29 mouse cellular contexts compared by ENCODE assay signal in the genomic region with DNA sequence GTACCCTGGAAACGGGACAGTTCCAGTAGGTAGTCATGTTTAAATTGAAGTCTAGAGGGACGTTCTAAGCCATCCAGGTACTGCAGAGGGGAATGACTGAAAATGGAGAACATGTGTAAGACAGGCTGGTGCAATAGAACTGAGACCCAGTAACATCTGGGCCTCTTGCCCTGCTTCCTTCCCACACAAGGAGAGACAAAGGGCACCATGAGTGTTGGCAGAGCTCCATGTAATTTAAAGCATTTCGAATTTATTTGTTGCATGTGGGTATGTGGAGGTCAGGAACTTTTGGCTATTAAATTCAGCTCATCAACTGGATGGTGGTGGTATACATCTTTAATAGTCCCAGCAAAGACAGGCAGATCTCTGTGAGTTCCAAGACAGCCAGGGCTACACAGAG. TPM values are rescaled to one million over a fixed set of nuclear protein-coding genes. Genes with fewer than 3 reads are reported as not detected.
DNase-seq lines count a peak whose midpoint lies in the region; ATAC-seq and TF ChIP-seq lines count a peak whose summit lies in the region.
"Had no signal": no experiment of that assay in that cellular context is flagged by ENCODE, and none has a peak within 500 bp of the region (broad histone marks: within the 10 kb centered on the region; RNA-seq: fewer than 3 reads in every experiment).

No protein-coding gene starts in this region.

- H3K4me3 ChIP-seq in embryonic facial prominence, embryonic 12.5 days: no peak overlapping the region
- H3K4me3 ChIP-seq in embryonic facial prominence, embryonic 10.5 days: no peak overlapping the region
- H3K4me3 ChIP-seq in left cerebral cortex, adult 2 months: no peak overlapping the region
- H3K4me3 ChIP-seq in embryonic facial prominence, embryonic 15.5 days (replicated peaks): no peak overlapping the region
- H3K4me3 ChIP-seq in hindbrain, embryonic 16.5 days (ENCODE audit: low read length): no peak overlapping the region
- H3K4me3 ChIP-seq: kidney, embryonic 15.5 days; midbrain, embryonic 15.5 days; myocyte had no signal

- no peaks in the 10 kb centered on the region for H3K9me3 ChIP-seq in embryonic facial prominence, embryonic 12.5 days
- no peaks in the 10 kb centered on the region for H3K9me3 ChIP-seq in embryonic facial prominence, embryonic 10.5 days
- H3K9me3 ChIP-seq in embryonic facial prominence, embryonic 15.5 days (replicated peaks): no peaks in the 10 kb centered on the region
- no peaks in the 10 kb centered on the region for H3K9me3 ChIP-seq in hindbrain, embryonic 16.5 days (ENCODE audit: control insufficient read depth, low read length)
- H3K9me3 ChIP-seq: kidney, embryonic 15.5 days; midbrain, embryonic 15.5 days had no signal

- no peak overlapping the region for H3K4me2 ChIP-seq in embryonic facial prominence, embryonic 12.5 days (replicated peaks)
- no peak overlapping the region for H3K4me2 ChIP-seq in embryonic facial prominence, embryonic 15.5 days (replicated peaks)
- H3K4me2 ChIP-seq in hindbrain, embryonic 16.5 days (ENCODE audit: low read length): no peak overlapping the region
- H3K4me2 ChIP-seq: kidney, embryonic 15.5 days; liver, embryonic 11.5 days; midbrain, embryonic 15.5 days had no signal

- intact Hi-C loops in left cerebral cortex, adult 2 months (cut with DNase I): no loop called here

- peak overlapping the region; percentile 77; the same call in 1 of the 2 replicates for H3K27ac ChIP-seq in embryonic facial prominence, embryonic 12.5 days
- no peak overlapping the region for H3K27ac ChIP-seq in embryonic facial prominence, embryonic 10.5 days (replicated peaks)
- H3K27ac ChIP-seq in left cerebral cortex, adult 2 months: peak overlapping the region; percentile 73
- peak overlapping the region; percentile 82; the same call in 1 of the 2 replicates for H3K27ac ChIP-seq in embryonic facial prominence, embryonic 15.5 days (replicated peaks)
- H3K27ac ChIP-seq in hindbrain, embryonic 16.5 days (ENCODE audit: low read depth, low read length): no peak overlapping the region
- H3K27ac ChIP-seq: midbrain, embryonic 15.5 days had no signal

- no peak for TF ChIP-seq CTCF in left cerebral cortex, adult 2 months (IDR thresholded peaks at IDR 0.05)

- no peaks in the 10 kb centered on the region for H3K36me3 ChIP-seq in embryonic facial prominence, embryonic 12.5 days
- peaks cover 6% of the 10 kb centered on the region; the same call in 1 of the 2 replicates for H3K36me3 ChIP-seq in embryonic facial prominence, embryonic 10.5 days (replicated peaks)
- H3K36me3 ChIP-seq in embryonic facial prominence, embryonic 15.5 days: no peaks in the 10 kb centered on the region
- no peaks in the 10 kb centered on the region for H3K36me3 ChIP-seq in hindbrain, embryonic 16.5 days (ENCODE audit: control insufficient read depth, insufficient read depth, low read length)
- H3K36me3 ChIP-seq: kidney, embryonic 15.5 days; midbrain, embryonic 15.5 days had no signal

- 40% methylated on average over 3 of the region's 3 CpGs for WGBS in embryonic facial prominence, embryonic 12.5 days
- WGBS in embryonic facial prominence, embryonic 10.5 days: 65% methylated on average over 3 of the region's 3 CpGs
- 24% methylated on average over 3 of the region's 3 CpGs for WGBS in embryonic facial prominence, embryonic 15.5 days
- WGBS in hindbrain, embryonic 16.5 days: 61% methylated on average over 3 of the region's 3 CpGs

- DNase-seq in embryonic facial prominence, embryonic 10.5 days (ENCODE audit: low spot score): no peak
- no peak for DNase-seq in left cerebral cortex, adult 2 months (ENCODE audit: extremely low spot score in 1 of 2, low spot score in 2 of 2)
- no peak for DNase-seq in left cerebral cortex, adult 9 months (ENCODE audit: low spot score in 2 of 2)
- DNase-seq in 3T3-L1 (ENCODE audit: low read depth, low spot score): peak; percentile 65
- no peak for DNase-seq in urinary bladder, adult 18-20 months (ENCODE audit: low spot score in 2 of 2)
- DNase-seq: adrenal gland, adult 2 months; cerebellum, adult 8-10 months; gastrocnemius, postnatal 10 days; heart, postnatal 10 days; lung, adult 2 months; thymus, adult 2 months had no signal

- ATAC-seq in embryonic facial prominence, embryonic 12.5 days (ENCODE audit: insufficient number of reproducible peaks, insufficient read depth, low FRiP score, low TSS enrichment): no peak
- no peak for ATAC-seq in embryonic facial prominence, embryonic 15.5 days (ENCODE audit: insufficient number of reproducible peaks, low FRiP score, low TSS enrichment, low read depth)
- ATAC-seq in hindbrain, embryonic 16.5 days: no peak
- ATAC-seq: midbrain, embryonic 15.5 days had no signal

- H3K9ac ChIP-seq in embryonic facial prominence, embryonic 12.5 days: no peak overlapping the region
- H3K9ac ChIP-seq in embryonic facial prominence, embryonic 15.5 days: no peak overlapping the region
- H3K9ac ChIP-seq in hindbrain, embryonic 16.5 days (ENCODE audit: low read depth, low read length): no peak overlapping the region
- H3K9ac ChIP-seq: kidney, embryonic 15.5 days; midbrain, embryonic 15.5 days had no signal

- H3K27me3 ChIP-seq in embryonic facial prominence, embryonic 12.5 days: no peaks in the 10 kb centered on the region
- no peaks in the 10 kb centered on the region for H3K27me3 ChIP-seq in embryonic facial prominence, embryonic 10.5 days (replicated peaks; ENCODE audit: low read depth, poor library complexity, severe bottlenecking)
- H3K27me3 ChIP-seq in embryonic facial prominence, embryonic 15.5 days: no peaks in the 10 kb centered on the region
- no peaks in the 10 kb centered on the region for H3K27me3 ChIP-seq in hindbrain, embryonic 16.5 days (replicated peaks; ENCODE audit: control insufficient read depth, insufficient read depth, low read length)
- H3K27me3 ChIP-seq: kidney, embryonic 15.5 days; midbrain, embryonic 15.5 days had no signal

- peaks cover 82% of the 10 kb centered on the region for H3K4me1 ChIP-seq in embryonic facial prominence, embryonic 12.5 days
- peaks cover 80% of the 10 kb centered on the region for H3K4me1 ChIP-seq in embryonic facial prominence, embryonic 10.5 days
- peaks cover 93% of the 10 kb centered on the region for H3K4me1 ChIP-seq in embryonic facial prominence, embryonic 15.5 days
- peaks cover 17% of the 10 kb centered on the region for H3K4me1 ChIP-seq in hindbrain, embryonic 16.5 days (ENCODE audit: control insufficient read depth, insufficient read depth, low read depth, low read length)

RNA-seq across cellular contexts. Expression of a gene that starts 19.5 kb away (rescaled TPM):
- polyA plus RNA-seq in embryonic facial prominence, embryonic 12.5 days (2016; fragmentation: Nextera tagmentation; extraction: Ambion mirVana): 16.7 and 17.5 TPM in 2 replicates
- 14.6 and 15.2 TPM in 2 replicates for polyA plus RNA-seq in embryonic facial prominence, embryonic 10.5 days (2016; fragmentation: Nextera tagmentation; extraction: Ambion mirVana)
- 100 to 1,000 TPM; 411 to 445 TPM for total RNA-seq in left cerebral cortex, adult 2 months (2021)
- 16.7 and 20.3 TPM in 2 replicates for polyA plus RNA-seq in embryonic facial prominence, embryonic 15.5 days (2015; fragmentation: Nextera tagmentation; extraction: Ambion mirVana)
- polyA plus RNA-seq in hindbrain, embryonic 16.5 days (2015; fragmentation: Nextera tagmentation; extraction: Ambion mirVana): 14.4 and 19.1 TPM in 2 replicates

RNA-seq across cellular contexts. Expression of a gene that starts 33.5 kb away (rescaled TPM):
- polyA plus RNA-seq in embryonic facial prominence, embryonic 12.5 days (2016; fragmentation: Nextera tagmentation; extraction: Ambion mirVana): not detected in 2 replicates
- not detected in 2 replicates for polyA plus RNA-seq in embryonic facial prominence, embryonic 10.5 days (2016; fragmentation: Nextera tagmentation; extraction: Ambion mirVana)
- under 1 TPM; 0.61 TPM for total RNA-seq in left cerebral cortex, adult 2 months (2021)
- not detected in 2 replicates for polyA plus RNA-seq in embryonic facial prominence, embryonic 15.5 days (2015; fragmentation: Nextera tagmentation; extraction: Ambion mirVana)
- polyA plus RNA-seq in hindbrain, embryonic 16.5 days (2015; fragmentation: Nextera tagmentation; extraction: Ambion mirVana): not detected in 2 replicates
- total RNA-seq: adrenal gland, adult 2 months; common myeloid progenitor, adult 5-6 weeks; gastrocnemius, postnatal 10 days; heart, adult 8-10 months; heart, postnatal 10 days; left cerebral cortex, postnatal 25 days; megakaryocyte-erythroid progenitor cell, adult 5-6 weeks had no signal
- polyA plus RNA-seq: adrenal gland, adult 2 months; embryonic facial prominence, embryonic 11.5 days; hindbrain, embryonic 11.5 days; kidney, embryonic 15.5 days; large intestine, adult 2 months; liver, embryonic 11.5 days; lung, adult 2 months; midbrain, embryonic 15.5 days; neural tube, embryonic 14.5 days; small intestine, adult 2 months; urinary bladder, adult 2 months had no signal

RNA-seq across cellular contexts. Expression of a gene that starts 36.8 kb away (rescaled TPM):
- polyA plus RNA-seq in embryonic facial prominence, embryonic 12.5 days (2016; fragmentation: Nextera tagmentation; extraction: Ambion mirVana): not detected in 2 replicates
- polyA plus RNA-seq in embryonic facial prominence, embryonic 10.5 days (2016; fragmentation: Nextera tagmentation; extraction: Ambion mirVana): not detected in 2 replicates
- total RNA-seq in left cerebral cortex, adult 2 months (2021): not detected
- 0.49 and 0.65 TPM in 2 replicates for polyA plus RNA-seq in embryonic facial prominence, embryonic 15.5 days (2015; fragmentation: Nextera tagmentation; extraction: Ambion mirVana)
- polyA plus RNA-seq in hindbrain, embryonic 16.5 days (2015; fragmentation: Nextera tagmentation; extraction: Ambion mirVana): not detected in 2 replicates
- total RNA-seq: adrenal gland, adult 2 months; heart, adult 8-10 months; heart, postnatal 10 days; left cerebral cortex, postnatal 25 days had no signal
- polyA plus RNA-seq: embryonic facial prominence, embryonic 11.5 days; hindbrain, embryonic 11.5 days; liver, embryonic 11.5 days; midbrain, embryonic 15.5 days; neural tube, embryonic 14.5 days had no signal

RNA-seq across cellular contexts. Expression of a gene that starts 42.3 kb away (rescaled TPM):
- polyA plus RNA-seq in embryonic facial prominence, embryonic 12.5 days (2016; fragmentation: Nextera tagmentation; extraction: Ambion mirVana): 4.4 and 6.7 TPM in 2 replicates
- 3.2 and 3.7 TPM in 2 replicates for polyA plus RNA-seq in embryonic facial prominence, embryonic 10.5 days (2016; fragmentation: Nextera tagmentation; extraction: Ambion mirVana)
- 10 to 100 TPM; 12.8 to 13.6 TPM for total RNA-seq in left cerebral cortex, adult 2 months (2021)
- polyA plus RNA-seq in embryonic facial prominence, embryonic 15.5 days (2015; fragmentation: Nextera tagmentation; extraction: Ambion mirVana): 10.3 and 13.2 TPM in 2 replicates
- polyA plus RNA-seq in hindbrain, embryonic 16.5 days (2015; fragmentation: Nextera tagmentation; extraction: Ambion mirVana): 20.6 and 21.4 TPM in 2 replicates

RNA-seq across cellular contexts. Expression of a gene that starts 49.5 kb away (rescaled TPM):
- not detected in 2 replicates for polyA plus RNA-seq in embryonic facial prominence, embryonic 12.5 days (2016; fragmentation: Nextera tagmentation; extraction: Ambion mirVana)
- not detected in 2 replicates for polyA plus RNA-seq in embryonic facial prominence, embryonic 10.5 days (2016; fragmentation: Nextera tagmentation; extraction: Ambion mirVana)
- not detected for total RNA-seq in left cerebral cortex, adult 2 months (2021)
- 1.1 and 3.3 TPM in 2 replicates for polyA plus RNA-seq in embryonic facial prominence, embryonic 15.5 days (2015; fragmentation: Nextera tagmentation; extraction: Ambion mirVana)
- not detected in 2 replicates for polyA plus RNA-seq in hindbrain, embryonic 16.5 days (2015; fragmentation: Nextera tagmentation; extraction: Ambion mirVana)
- total RNA-seq: adrenal gland, adult 2 months; common myeloid progenitor, adult 5-6 weeks; gastrocnemius, postnatal 10 days; heart, adult 8-10 months; heart, postnatal 10 days; layer of hippocampus, postnatal 25 days; left cerebral cortex, postnatal 25 days; megakaryocyte-erythroid progenitor cell, adult 5-6 weeks had no signal
- polyA plus RNA-seq: adrenal gland, adult 2 months; embryonic facial prominence, embryonic 11.5 days; hindbrain, embryonic 11.5 days; kidney, embryonic 15.5 days; large intestine, adult 2 months; liver, embryonic 11.5 days; lung, adult 2 months; midbrain, embryonic 15.5 days; myocyte; neural tube, embryonic 14.5 days; small intestine, adult 2 months; thymus, adult 2 months; urinary bladder, adult 2 months had no signal

Comparison
In these comparisons a context has a peak if more than half of its experiments do, and no peak if none do; other contexts are left out.
1. H3K27ac ChIP-seq: peak in embryonic facial prominence, embryonic 12.5 days (single experiment), left cerebral cortex, adult 2 months (single experiment) and embryonic facial prominence, embryonic 15.5 days (single experiment); none in embryonic facial prominence, embryonic 10.5 days (single experiment) and hindbrain, embryonic 16.5 days (single experiment).